Mouse (Mus musculus) myocyte (in vitro differentiated cells): ENCODE measurements at regions not wholly inside any gene's neighbourhood (a gene's known extent, or its start where the extent isn't known, plus 50 kb on each side); places are given as distances from the start of the nearest gene placed in this dataset.

Experiments
- MYOD1 ChIP-seq, 3 experiments: IDR thresholded peaks; one replicate each; pipeline ENCODE4 v1.6.1; 2011; ENCODE audit warnings: control low read depth in 2 of 3, low read depth in 2 of 3, mild to moderate bottlenecking in 2 of 3, moderate library complexity in 1 of 3; ENCODE audit not compliant: insufficient read length in 2 of 3, control insufficient read depth in 1 of 3
- MYOG ChIP-seq, 3 experiments: IDR thresholded peaks; one replicate each; pipeline ENCODE4 v1.6.1; 2011; ENCODE audit warnings: control low read depth in 2 of 3, low read depth in 2 of 3, mild to moderate bottlenecking in 2 of 3; ENCODE audit not compliant: insufficient read length in 2 of 3, control insufficient read depth in 1 of 3, insufficient read depth in 1 of 3

GRCm38 (mm10) chr11:24245390-24245789 lies 167.5 kb downstream of the Bcl11a start:
- TF ChIP-seq MYOG (IDR thresholded peaks at IDR 0.05; ENCODE audit: control insufficient read depth in 1 of 3, insufficient read depth in 1 of 3, insufficient read length in 2 of 3, low read depth in 2 of 3): no peak
- no peak for TF ChIP-seq MYOD1 (IDR thresholded peaks at IDR 0.05; ENCODE audit: control insufficient read depth in 1 of 3, insufficient read length in 2 of 3, low read depth in 2 of 3)
